Mouse (Mus musculus) bone marrow macrophage, adult 2 months (primary cell): ENCODE measurements at regions not wholly inside any gene's neighbourhood (a gene's known extent, or its start where the extent isn't known, plus 50 kb on each side); places are given as distances from the start of the nearest gene placed in this dataset.

Experiments used
- H3K27ac ChIP-seq: 2 replicates; pipeline ENCODE4 v1.5.1; 2012; ENCODE audit warnings: low read depth, low read length; ENCODE audit not compliant: insufficient read depth
- H3K4me1 ChIP-seq: 2 replicates; pipeline ENCODE4 v1.6.1; 2012; ENCODE audit warnings: low read length; ENCODE audit not compliant: control insufficient read depth, insufficient read depth
- H3K4me3 ChIP-seq: 2 replicates; pipeline ENCODE4 v1.5.1; 2012; ENCODE audit warnings: mild to moderate bottlenecking, low read length, moderate library complexity; ENCODE audit not compliant: insufficient read depth
- CTCF ChIP-seq: IDR thresholded peaks from 2 replicates; pipeline ENCODE4 v1.5.1; 2012; ENCODE audit warnings: low read depth, mild to moderate bottlenecking, low read length, moderate library complexity
- POLR2A ChIP-seq: IDR thresholded peaks from 2 replicates; pipeline ENCODE4 v1.6.1; 2012; ENCODE audit warnings: mild to moderate bottlenecking, low read depth, low read length, borderline replicate concordance

DNA sequence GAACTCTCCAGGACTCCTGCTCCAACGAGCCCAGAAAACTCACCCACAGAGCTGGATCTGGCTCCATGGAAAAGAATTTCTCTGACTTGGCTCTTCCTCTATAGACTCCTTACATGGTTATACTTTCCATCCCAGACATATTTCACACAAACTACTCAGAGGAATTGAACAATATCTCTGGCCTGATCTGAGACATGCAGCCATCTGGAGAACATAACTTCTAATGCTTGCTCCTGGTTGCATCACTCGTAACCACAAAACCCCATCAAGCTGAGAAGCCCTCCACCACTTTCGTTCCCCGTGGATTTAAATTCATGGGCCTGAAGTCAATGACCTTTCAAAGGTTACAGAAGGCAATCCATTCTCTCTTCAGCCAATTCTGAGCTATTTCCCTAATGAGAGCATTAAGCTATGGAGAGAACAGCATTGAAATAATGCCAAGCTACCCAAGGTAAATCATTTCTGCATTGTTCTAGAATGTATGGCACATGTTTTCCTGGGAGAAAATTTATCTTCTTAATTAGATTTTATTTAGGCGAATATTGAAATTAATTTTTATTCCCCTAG is 294.0 kb upstream of the Acvr2a start:
- H3K27ac ChIP-seq: no peak overlapping the region
- no peaks in the 10 kb centered on the region for H3K4me1 ChIP-seq
- H3K4me3 ChIP-seq: no peak overlapping the region
- TF ChIP-seq CTCF (no peak), POLR2A (no peak)

DNA sequence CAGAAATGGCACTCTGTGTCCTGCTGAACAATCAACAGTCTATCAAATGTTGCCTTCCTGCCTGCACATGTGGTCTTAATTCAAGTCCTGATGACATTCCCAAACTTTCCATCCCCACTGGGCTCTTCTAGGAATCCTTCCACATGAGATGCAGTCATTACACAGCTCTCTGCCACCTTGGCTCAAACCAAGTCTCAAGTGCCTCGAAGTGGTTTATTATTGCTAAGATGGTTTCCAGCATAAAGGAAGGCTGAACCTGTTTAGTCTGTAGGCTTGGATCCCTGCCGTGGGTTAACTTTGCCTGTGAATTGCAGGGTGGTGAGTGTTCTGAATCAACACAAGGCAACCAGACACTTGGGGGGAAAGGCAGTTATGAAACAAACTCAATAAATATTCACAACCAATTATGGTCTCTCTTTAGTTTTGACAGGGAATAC is 293.4 kb upstream of the Acvr2a start:
- Histone ChIP-seq H3K4me1 (no peaks in the 10 kb centered on the region), H3K27ac (no peak overlapping the region), H3K4me3 (no peak overlapping the region)
- TF ChIP-seq CTCF: no peak
- no peak for TF ChIP-seq POLR2A

- Histone ChIP-seq H3K4me3 (no peak overlapping the region), H3K4me1 (peaks cover 12% of the 10 kb centered on the region), H3K27ac (no peak overlapping the region)
- TF ChIP-seq POLR2A: no peak
- TF ChIP-seq CTCF: no peak
Observed at GRCm38 (mm10) chr2:48535453-48535852, 278.5 kb upstream of the Acvr2a start.

GRCm38 (mm10) chr2:48536930-48537329 is 277.0 kb upstream of the Acvr2a start:
- Histone ChIP-seq H3K4me3 (no peak overlapping the region), H3K27ac (no peak overlapping the region), H3K4me1 (peaks cover 12% of the 10 kb centered on the region)
- no peak for TF ChIP-seq CTCF
- no peak for TF ChIP-seq POLR2A

GRCm38 (mm10) chr2:48538668-48539341 is 275.1 kb upstream of the Acvr2a start:
- H3K27ac ChIP-seq: no peak overlapping the region
- TF ChIP-seq CTCF (no peak), POLR2A (no peak)
- H3K4me1 ChIP-seq: peaks cover 12% of the 10 kb centered on the region
- H3K4me3 ChIP-seq: no peak overlapping the region

DNA sequence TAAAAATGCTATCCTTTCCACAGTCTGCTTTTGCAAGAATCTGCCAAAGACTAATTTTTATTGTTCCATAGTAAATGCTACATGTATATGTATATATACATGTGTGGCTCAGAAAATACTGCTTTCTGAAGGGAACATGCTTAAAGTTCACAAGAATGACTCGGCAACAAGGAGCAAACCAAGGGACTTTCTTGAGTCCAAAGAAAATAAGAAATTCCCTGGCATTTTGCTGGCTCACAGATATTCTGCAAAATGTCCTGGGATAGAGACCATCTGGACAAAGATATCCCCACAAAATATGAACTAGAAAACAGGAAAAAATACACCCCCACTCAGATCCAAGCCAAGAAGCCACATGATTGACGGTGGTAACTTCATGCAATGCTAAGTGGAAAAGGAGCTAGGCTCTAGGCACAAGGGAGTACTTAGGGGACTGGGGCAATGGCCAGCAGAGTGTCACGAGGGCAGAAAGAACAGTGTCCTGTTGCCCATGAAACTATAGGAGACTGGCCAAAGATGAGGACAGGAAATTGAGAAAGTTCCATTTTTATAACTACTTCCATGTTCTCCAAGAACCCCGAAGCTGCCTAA is 274.3 kb upstream of the Acvr2a start:
- TF ChIP-seq POLR2A (no peak), CTCF (no peak)
- Histone ChIP-seq H3K4me3 (no peak overlapping the region), H3K4me1 (peaks cover 12% of the 10 kb centered on the region), H3K27ac (no peak overlapping the region)

DNA sequence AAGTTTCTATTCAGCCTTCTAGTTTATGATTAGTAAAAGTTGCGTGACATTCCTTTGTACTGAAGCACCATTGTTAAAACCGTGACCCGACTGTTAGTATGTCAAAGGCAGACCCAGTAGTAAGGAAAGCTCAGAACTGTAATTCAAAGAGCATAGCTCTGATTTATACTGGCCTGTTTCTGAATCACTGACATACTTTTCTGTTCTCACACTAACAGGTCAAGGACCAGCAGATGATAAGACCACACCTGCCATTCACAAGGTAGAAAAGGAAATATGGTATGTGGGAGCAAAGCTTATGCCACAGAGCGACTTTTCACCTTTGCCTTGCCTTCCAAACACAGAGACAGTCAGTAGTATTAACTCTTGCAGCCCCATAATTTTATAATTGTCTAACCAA is 269.5 kb upstream of the Acvr2a start:
- Histone ChIP-seq H3K27ac (no peak overlapping the region), H3K4me3 (no peak overlapping the region), H3K4me1 (peaks cover 11% of the 10 kb centered on the region)
- no peak for TF ChIP-seq CTCF
- no peak for TF ChIP-seq POLR2A

GRCm38 (mm10) chr2:48545072-48545471 is 268.8 kb upstream of the Acvr2a start:
- Histone ChIP-seq H3K4me3 (no peak overlapping the region), H3K27ac (no peak overlapping the region), H3K4me1 (peaks cover 5% of the 10 kb centered on the region)
- TF ChIP-seq CTCF: no peak
- no peak for TF ChIP-seq POLR2A

DNA sequence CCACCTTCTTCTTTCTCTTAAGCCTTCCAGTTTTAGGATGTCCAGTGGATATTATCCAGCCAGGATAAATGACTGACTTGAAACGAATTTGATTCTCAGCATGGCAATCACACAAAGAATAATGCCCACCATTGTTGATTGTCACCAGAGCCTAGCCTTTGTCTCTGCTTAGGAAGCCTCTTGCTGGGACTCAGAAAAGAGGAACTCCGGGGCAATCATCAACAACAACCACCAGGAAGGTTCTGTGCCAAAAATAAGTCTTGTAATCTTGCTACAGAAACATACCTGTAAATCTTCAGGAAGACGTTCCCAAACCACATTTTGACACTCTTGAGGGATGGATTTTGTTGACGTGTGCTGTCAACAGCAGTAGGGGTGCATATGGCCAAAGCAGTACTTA is 268.2 kb upstream of the Acvr2a start:
- no peak for TF ChIP-seq CTCF
- TF ChIP-seq POLR2A: no peak
- no peak overlapping the region for H3K27ac ChIP-seq
- peaks cover 4% of the 10 kb centered on the region for H3K4me1 ChIP-seq
- no peak overlapping the region for H3K4me3 ChIP-seq

DNA sequence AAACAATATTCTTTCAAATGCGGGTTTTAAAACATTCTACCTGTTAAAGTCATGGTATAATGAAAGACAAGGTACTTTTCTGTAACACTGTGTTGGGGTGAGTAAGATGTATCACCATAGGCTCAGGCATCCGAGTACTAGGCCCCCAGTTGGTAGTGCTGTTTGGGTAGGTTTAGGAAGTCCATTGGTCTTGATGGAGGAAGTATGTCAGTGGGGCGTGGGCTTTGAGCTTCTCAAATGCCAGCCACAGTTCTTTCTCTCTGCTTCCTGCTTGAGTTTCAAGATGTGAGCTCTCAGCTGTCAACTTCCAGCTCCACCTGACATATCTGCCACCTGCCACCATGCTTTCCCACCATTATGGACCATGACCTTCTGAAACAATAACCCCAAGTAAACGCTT is 267.7 kb upstream of the Acvr2a start:
- TF ChIP-seq POLR2A (no peak), CTCF (no peak)
- Histone ChIP-seq H3K4me1 (peaks cover 4% of the 10 kb centered on the region), H3K4me3 (no peak overlapping the region), H3K27ac (no peak overlapping the region)
